Mouse (Mus musculus) small intestine, adult 2 months (tissue): Measurements from ENCODE around the gene Rtp2.

Experiments used
- CTCF ChIP-seq: fragments of 200-500 bp; IDR thresholded peaks from 2 replicates; pipeline ENCODE4 v1.5.1; 2012; ENCODE audit warnings: low read depth, mild to moderate bottlenecking, control low read depth, inconsistent platforms, low read length, moderate library complexity, mixed read lengths; ENCODE audit not compliant: insufficient replicate concordance, insufficient read length; ENCODE audit errors: extremely low read depth
- POLR2A ChIP-seq: fragments of 200-500 bp; IDR thresholded peaks from 2 replicates; pipeline ENCODE4 v1.6.1; 2012; ENCODE audit warnings: low read depth, mild to moderate bottlenecking, control low read depth, inconsistent platforms, low read length, moderate library complexity

DNA sequence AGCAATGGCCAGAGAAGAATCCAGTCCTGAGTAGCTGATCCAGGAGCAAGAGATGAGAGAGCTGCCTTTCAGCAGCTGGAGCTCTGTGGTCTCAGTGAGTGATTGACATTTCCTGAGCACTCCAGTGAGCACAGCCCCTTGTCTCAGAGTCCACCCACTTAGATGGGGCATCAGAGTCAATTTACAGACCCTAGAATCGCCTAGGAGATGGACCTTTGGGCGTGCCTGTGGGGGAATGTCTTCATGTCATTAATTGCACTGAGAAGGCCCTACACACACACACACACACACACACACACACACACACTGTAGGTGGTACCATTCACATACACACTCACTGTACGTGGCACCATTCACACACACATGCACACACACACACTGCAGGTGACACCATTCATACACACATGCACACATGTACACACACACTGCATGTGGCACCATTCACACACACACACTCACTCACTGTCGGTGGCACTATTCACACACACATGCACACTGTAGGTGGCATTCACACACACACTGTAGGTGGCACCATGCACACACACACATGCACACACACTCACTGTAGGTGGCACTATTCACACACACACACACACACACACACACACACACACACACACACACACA lies 20.0 kb upstream of the Rtp2 start:
- no peak for TF ChIP-seq POLR2A
- no peak for TF ChIP-seq CTCF
